Comparison of ENCODE assay signal across 17 mouse cellular contexts in genomic region chr13:30341987-30342898, GRCm38 (mm10). TPM values are rescaled to one million over a fixed set of nuclear protein-coding genes. Genes with fewer than 3 reads are reported as not detected.
A peak's percentile ranks its signal among the peaks of the same experiment; 100 is the strongest.
DNase-seq lines count a peak whose midpoint lies in the region; ATAC-seq and TF ChIP-seq lines count a peak whose summit lies in the region.
"Had no signal": no experiment of that assay in that cellular context is flagged by ENCODE, and none has a peak within 500 bp of the region (broad histone marks: within the 10 kb centered on the region; RNA-seq: fewer than 3 reads in every experiment).

No protein-coding gene starts in this region.

- H3K36me3 ChIP-seq in heart, adult 2 months (ENCODE audit: control insufficient read depth, insufficient read depth, low read length): peaks cover 3% of the 10 kb centered on the region; the same call in 1 of the 2 replicates
- no peaks in the 10 kb centered on the region for H3K36me3 ChIP-seq in heart, embryonic 11.5 days (ENCODE audit: control insufficient read depth, insufficient read depth, low read length)
- no peaks in the 10 kb centered on the region for H3K36me3 ChIP-seq in neural tube, embryonic 12.5 days
- H3K36me3 ChIP-seq in limb, embryonic 14.5 days (ENCODE audit: control insufficient read depth, insufficient read depth, low read length): no peaks in the 10 kb centered on the region
- H3K36me3 ChIP-seq: heart, embryonic 13.5 days; hindbrain, embryonic 12.5 days; liver, embryonic 13.5 days had no signal

- H3K9me3 ChIP-seq in heart, embryonic 11.5 days (replicated peaks; ENCODE audit: control insufficient read depth, low read length): no peaks in the 10 kb centered on the region
- H3K9me3 ChIP-seq in neural tube, embryonic 12.5 days: no peaks in the 10 kb centered on the region
- no peaks in the 10 kb centered on the region for H3K9me3 ChIP-seq in limb, embryonic 14.5 days (ENCODE audit: control insufficient read depth, low read length)
- H3K9me3 ChIP-seq: heart, embryonic 13.5 days; hindbrain, embryonic 12.5 days; liver, embryonic 13.5 days had no signal

- H3K27me3 ChIP-seq in heart, adult 2 months (ENCODE audit: control insufficient read depth, insufficient read depth, low read length): no peaks in the 10 kb centered on the region
- no peaks in the 10 kb centered on the region for H3K27me3 ChIP-seq in heart, embryonic 11.5 days (ENCODE audit: control insufficient read depth, insufficient read depth, low read length)
- H3K27me3 ChIP-seq in neural tube, embryonic 12.5 days (replicated peaks): no peaks in the 10 kb centered on the region
- no peaks in the 10 kb centered on the region for H3K27me3 ChIP-seq in limb, embryonic 14.5 days (ENCODE audit: control insufficient read depth, insufficient read depth, low read length)
- H3K27me3 ChIP-seq: heart, embryonic 13.5 days had no signal

- WGBS in heart, adult 2 months: 73% methylated on average over 19 of the region's 19 CpGs
- WGBS in heart, embryonic 11.5 days (ENCODE audit: insufficient replicate concordance): 84% methylated on average over 19 of the region's 19 CpGs
- 74% methylated on average over 19 of the region's 19 CpGs for WGBS in neural tube, embryonic 12.5 days
- WGBS in limb, embryonic 14.5 days: 71% methylated on average over 19 of the region's 19 CpGs

- no peak for TF ChIP-seq POLR2A in heart, adult 2 months (IDR thresholded peaks at IDR 0.05; ENCODE audit: insufficient read depth, low read depth, low read length)
- TF ChIP-seq POLR2A in limb, embryonic 14.5 days (IDR thresholded peaks at IDR 0.05; ENCODE audit: borderline replicate concordance, extremely low read depth, insufficient read depth, insufficient read length): no peak

- no peak for DNase-seq in heart, adult 2 months
- DNase-seq in neural tube, embryonic 10.5 days (ENCODE audit: extremely low spot score, low spot score): no peak
- DNase-seq in limb, embryonic 14.5 days (ENCODE audit: low spot score): peak; percentile 19
- no peak for DNase-seq in left cerebral cortex, adult 8-10 months (ENCODE audit: low spot score in 2 of 2)
- DNase-seq: adrenal gland, postnatal 10 days; kidney, postnatal 25 days; liver, embryonic 13.5 days; lung, postnatal 14 days; right cerebral cortex, postnatal 14 days; thymus, adult 2 months had no signal

- no peaks in the 10 kb centered on the region for H3K79me2 ChIP-seq in heart, adult 2 months (replicated peaks; ENCODE audit: control insufficient read depth, insufficient read depth, low read length)

- no peak for ATAC-seq in heart, embryonic 11.5 days (replicated peaks; ENCODE audit: insufficient number of reproducible peaks, low FRiP score, low TSS enrichment)
- 0 out of 2 replicates have a peak, but pooled peaks have one; percentile 41 for ATAC-seq in neural tube, embryonic 12.5 days (ENCODE audit: low FRiP score, low read depth)
- no peak for ATAC-seq in limb, embryonic 14.5 days (ENCODE audit: low FRiP score, low read depth)
- no peak for ATAC-seq in granulocyte monocyte progenitor cell, adult 5-6 weeks (replicated peaks; ENCODE audit: poor library complexity, severe bottlenecking)
- ATAC-seq: intestine, embryonic 16.5 days had no signal

- TF ChIP-seq EP300 in heart, adult 2 months (IDR thresholded peaks at IDR 0.05; ENCODE audit: insufficient read depth, low read depth, low read length): no peak

- H3K4me2 ChIP-seq in heart, embryonic 11.5 days: no peak overlapping the region
- 0 out of 2 replicates have a peak overlapping the region, but pooled peaks have one; percentile 12 for H3K4me2 ChIP-seq in neural tube, embryonic 12.5 days (replicated peaks)
- H3K4me2 ChIP-seq in limb, embryonic 14.5 days (replicated peaks; ENCODE audit: low read depth, low read length, severe bottlenecking): no peak overlapping the region
- H3K4me2 ChIP-seq: heart, embryonic 13.5 days; hindbrain, embryonic 12.5 days; liver, embryonic 13.5 days had no signal

- no peak for TF ChIP-seq CTCF in heart, adult 2 months (IDR thresholded peaks at IDR 0.05)

- H3K9ac ChIP-seq in heart, adult 2 months (ENCODE audit: low read depth, low read length): no peak overlapping the region
- H3K9ac ChIP-seq in heart, embryonic 11.5 days (ENCODE audit: low read depth, low read length): no peak overlapping the region
- no peak overlapping the region for H3K9ac ChIP-seq in neural tube, embryonic 12.5 days
- no peak overlapping the region for H3K9ac ChIP-seq in limb, embryonic 14.5 days (ENCODE audit: low read depth, low read length, severe bottlenecking)
- H3K9ac ChIP-seq: heart, embryonic 13.5 days; hindbrain, embryonic 12.5 days; liver, embryonic 13.5 days had no signal

- intact Hi-C loops in heart, adult 2 months (cut with DNase I): no loop called here

- peaks cover 1% of the 10 kb centered on the region; the same call in 1 of the 2 replicates for H3K4me1 ChIP-seq in heart, adult 2 months (ENCODE audit: control insufficient read depth, insufficient read depth, low read length)
- 0 out of 2 replicates have a peak, but pooled peaks cover 3% of the 10 kb centered on the region for H3K4me1 ChIP-seq in heart, embryonic 11.5 days (ENCODE audit: control insufficient read depth, insufficient read depth, low read length)
- H3K4me1 ChIP-seq in neural tube, embryonic 12.5 days: no peaks in the 10 kb centered on the region
- H3K4me1 ChIP-seq in limb, embryonic 14.5 days (ENCODE audit: control insufficient read depth, insufficient read depth, low read length): no peaks in the 10 kb centered on the region; the same call in 1 of the 2 replicates
- H3K4me1 ChIP-seq: hindbrain, embryonic 12.5 days; liver, embryonic 13.5 days had no signal

- no peak overlapping the region for H3K4me3 ChIP-seq in heart, adult 2 months
- no peak overlapping the region for H3K4me3 ChIP-seq in heart, embryonic 11.5 days (ENCODE audit: low read depth, low read length)
- H3K4me3 ChIP-seq in neural tube, embryonic 12.5 days: no peak overlapping the region
- no peak overlapping the region for H3K4me3 ChIP-seq in limb, embryonic 14.5 days (replicated peaks; ENCODE audit: low read length)
- H3K4me3 ChIP-seq: erythroblast, embryonic 14.5 days; heart, embryonic 13.5 days; hindbrain, embryonic 12.5 days; liver, embryonic 13.5 days had no signal

- peak overlapping the region; percentile 38 for H3K27ac ChIP-seq in heart, adult 2 months
- no peak overlapping the region for H3K27ac ChIP-seq in heart, embryonic 11.5 days (ENCODE audit: low read depth, low read length)
- no peak overlapping the region for H3K27ac ChIP-seq in neural tube, embryonic 12.5 days
- H3K27ac ChIP-seq in limb, embryonic 14.5 days (replicated peaks; ENCODE audit: low read depth, low read length): no peak overlapping the region
- H3K27ac ChIP-seq: hindbrain, embryonic 12.5 days; liver, embryonic 13.5 days had no signal

RNA-seq across cellular contexts. Expression of gene Agtr1a, which starts 6.0 kb away (rescaled TPM):
- total RNA-seq in heart, adult 2 months (2021): 10 to 100 TPM; 47.8 to 55.4 TPM
- 50.6 and 69.4 TPM in 2 replicates for polyA plus RNA-seq in heart, adult 2 months (2012; rRNA removed)
- polyA plus RNA-seq in heart, embryonic 11.5 days (2014; fragmentation: Nextera tagmentation; extraction: Ambion mirVana): 7.8 TPM in 2 replicates
- polyA plus RNA-seq in neural tube, embryonic 12.5 days (2016; fragmentation: Nextera tagmentation; extraction: Ambion mirVana): 0.77 and 1.3 TPM in 2 replicates
- 18.9 and 20.6 TPM in 2 replicates for polyA plus RNA-seq in limb, embryonic 14.5 days (2012; rRNA removed)
- polyA plus RNA-seq in limb, embryonic 14.5 days (2014; fragmentation: Nextera tagmentation; extraction: Ambion mirVana): 9.2 and 9.4 TPM in 2 replicates
- 1 to 10 TPM in 1 of 4 experiments, under 1 TPM in 3; 0.76 to 1.5 (median 0.87) TPM for total RNA-seq in left cerebral cortex, adult 8-10 months (2022)
- total RNA-seq in granulocyte monocyte progenitor cell, adult 5-6 weeks (2014; fragmentation: Nextera tagmentation): not detected in 2 replicates
- not detected in 2 replicates for total RNA-seq in granulocyte monocyte progenitor cell, adult 5-6 weeks (2017)
- polyA plus RNA-seq: erythroblast, embryonic 14.5 days had no signal
